Mouse (Mus musculus) CD8-positive naive resting alpha-beta T cell, adult 57 days (primary cell): ENCODE results near the gene Rtl8b. TPM values are rescaled to one million over a fixed set of nuclear protein-coding genes. Genes with fewer than 3 reads are reported as not detected.

Experiments used
- total RNA-seq: library from RNA; stranded (reverse); gene quantifications from one replicate; pipeline ENCODE4 v1.2.4, GENCODE M21; 2023

Gene Rtl8b
- 24.6 TPM for total RNA-seq

GRCm38 (mm10) chrX:53670294-53670693 is at the start of gene Rtl8b:
Gene Rtl8b (minus strand): TSS chrX:53670408.

GRCm38 (mm10) chrX:53642980-53643961 is 26.9 kb downstream of the Rtl8b start, which contains the start of gene Rtl8a:
Gene Rtl8a (minus strand): TSS chrX:53643682.

Other genes with a start within 250 kb of the Rtl8b start
- not detected for gene Etd, start 235.5 kb downstream of the Rtl8b start, total RNA-seq
- 8.5 TPM for gene Rtl8c, start 62.4 kb downstream of the Rtl8b start, total RNA-seq
- not detected for gene Gm14597, start 61.4 kb downstream of the Rtl8b start, total RNA-seq
- gene Rtl8a, start 26.7 kb downstream of the Rtl8b start, total RNA-seq = 15.5 TPM
- not detected for gene 4930502E18Rik, start 54.4 kb upstream of the Rtl8b start, total RNA-seq
- not detected for gene 1700013H16Rik, start 87.4 kb upstream of the Rtl8b start, total RNA-seq
- not detected for gene Zfp36l3, start 106.0 kb upstream of the Rtl8b start, total RNA-seq
- gene Xlr, start 127.3 kb upstream of the Rtl8b start, total RNA-seq = 0.80 TPM